Comparison of ENCODE assay signal across 18 mouse cellular contexts in genomic region chr6:141291195-141291594, GRCm38 (mm10). TPM values are rescaled to one million over a fixed set of nuclear protein-coding genes. Genes with fewer than 3 reads are reported as not detected.
"Had no signal": no experiment of that assay in that cellular context is flagged by ENCODE, and none has a peak within 500 bp of the region (broad histone marks: within the 10 kb centered on the region; RNA-seq: fewer than 3 reads in every experiment).

No protein-coding gene starts in this region.

- H3K4me2 ChIP-seq: liver, embryonic 13.5 days; lung, embryonic 14.5 days; midbrain, embryonic 13.5 days; neural tube, embryonic 13.5 days had no signal

- H3K27me3 ChIP-seq: liver, embryonic 13.5 days; midbrain, embryonic 13.5 days; neural tube, embryonic 13.5 days had no signal

- H3K4me3 ChIP-seq: left cerebral cortex, adult 2 months; liver, embryonic 13.5 days; midbrain, embryonic 10.5 days; midbrain, embryonic 13.5 days; myocyte; neural tube, embryonic 13.5 days had no signal

- H3K9me3 ChIP-seq: liver, embryonic 13.5 days; midbrain, embryonic 10.5 days; midbrain, embryonic 13.5 days; neural tube, embryonic 13.5 days had no signal

- H3K36me3 ChIP-seq: liver, embryonic 13.5 days; midbrain, embryonic 10.5 days; midbrain, embryonic 13.5 days; neural tube, embryonic 13.5 days had no signal

- H3K9ac ChIP-seq: liver, embryonic 13.5 days; lung, embryonic 14.5 days; midbrain, embryonic 13.5 days; neural tube, embryonic 13.5 days had no signal

- H3K4me1 ChIP-seq: liver, embryonic 13.5 days; midbrain, embryonic 13.5 days; neural tube, embryonic 13.5 days had no signal

- DNase-seq: kidney, adult 2 months; kidney, postnatal 25 days; layer of hippocampus, postnatal 36 days; liver, embryonic 13.5 days; lung, embryonic 14.5 days; lung, postnatal 10 days; lung, postnatal 36 days; retina, postnatal 1 day; thymus, adult 2 months; thymus, postnatal 14 days; thymus, postnatal 4 days had no signal

- ATAC-seq: midbrain, embryonic 13.5 days; midbrain, embryonic 16.5 days had no signal

- H3K27ac ChIP-seq: kidney, postnatal 0 days; left cerebral cortex, adult 2 months; liver, embryonic 13.5 days; midbrain, embryonic 10.5 days; midbrain, embryonic 13.5 days; neural tube, embryonic 13.5 days had no signal

RNA-seq across cellular contexts. Expression of gene Pde3a, which starts 42.1 kb away (rescaled TPM):
- polyA plus RNA-seq: myocyte had no signal
